Mouse (Mus musculus) CD4-positive helper T cell, adult 2 months (primary cell): ENCODE data around the gene Grpel1.

Experiments used
- DNase-seq: peaks from one replicate; pipeline ENCODE4 v3.0.0-alpha.2; 2012; ENCODE audit warnings: low read depth, missing footprints, low spot score

Gene Grpel1

DNA sequence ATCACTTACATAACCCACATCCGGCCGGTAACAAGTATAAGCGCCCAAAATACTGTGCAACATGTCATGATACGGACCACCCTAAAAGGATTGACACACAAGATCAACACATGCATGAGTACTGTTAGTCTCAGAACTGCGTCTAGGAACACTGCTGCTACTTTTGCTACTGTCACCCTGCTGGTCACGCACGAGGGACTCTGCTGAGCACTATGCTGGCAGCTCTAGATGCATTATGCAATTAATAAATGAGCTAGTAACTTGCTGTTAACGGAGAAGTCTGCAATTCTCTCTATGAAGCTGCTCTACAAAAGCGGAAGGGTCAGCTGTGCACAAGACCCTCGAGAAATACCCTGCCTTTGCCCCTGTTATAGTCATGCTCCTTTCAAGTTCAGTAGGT is 43.6 kb downstream of the Grpel1 start:
- no peak for DNase-seq

DNA sequence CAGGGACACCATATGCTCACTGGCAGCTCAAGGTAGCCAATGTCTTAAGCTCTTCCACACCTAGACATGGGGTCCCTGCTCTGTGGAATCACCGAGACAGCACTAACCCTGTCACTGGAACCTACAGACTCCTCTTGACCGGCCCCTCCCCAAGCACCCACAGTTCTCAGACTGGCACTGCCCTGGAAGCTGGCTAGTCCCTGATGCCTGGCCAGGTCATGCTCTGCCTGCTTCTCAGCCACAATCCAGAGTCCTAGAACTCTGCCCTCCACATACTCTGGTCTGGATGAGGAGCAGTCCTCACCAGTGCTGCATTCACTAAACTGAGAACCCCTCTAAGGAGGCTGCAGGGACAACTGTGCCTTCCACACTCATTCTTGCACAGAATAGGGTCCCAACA is 46.2 kb downstream of the Grpel1 start:
- no peak for DNase-seq

DNA sequence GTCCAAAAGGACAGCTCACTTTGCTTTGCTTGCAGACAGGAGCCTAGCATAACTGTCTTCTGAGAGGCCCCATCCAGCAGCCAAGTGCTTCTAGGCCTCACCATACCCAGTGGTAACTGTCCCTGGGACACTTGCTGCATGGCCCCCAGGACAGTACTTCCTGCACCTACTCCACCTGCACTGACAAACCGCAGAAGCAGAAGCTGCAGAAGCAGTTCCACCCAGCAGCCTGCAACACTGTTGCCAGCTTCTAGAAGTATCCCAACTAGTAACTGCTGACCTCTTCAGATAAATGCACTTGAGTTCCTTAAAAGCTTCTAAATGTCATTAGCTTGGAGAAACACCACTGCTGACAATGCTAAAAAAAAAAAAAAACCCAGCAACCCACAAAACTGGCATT is 50.3 kb downstream of the Grpel1 start:
- DNase-seq: no peak

DNA sequence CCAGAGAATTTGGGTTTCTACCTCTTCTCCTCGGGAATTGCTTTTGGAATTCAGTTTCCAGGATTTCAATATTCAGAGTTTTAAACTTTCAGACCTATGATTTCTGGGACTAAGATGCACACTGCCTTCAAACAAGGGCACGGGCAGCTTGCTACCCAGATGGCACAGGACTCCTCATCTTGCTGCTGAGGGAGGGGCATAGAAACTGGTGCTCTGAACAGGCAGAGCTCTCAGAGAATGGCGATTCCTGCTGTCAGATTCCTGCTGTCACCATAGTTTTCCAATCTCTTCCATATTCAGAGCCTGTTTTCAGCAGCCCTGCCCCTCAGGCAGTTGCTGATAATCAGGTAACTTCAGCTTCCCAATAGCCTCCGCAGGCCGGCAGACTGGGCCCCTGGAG is 50.8 kb downstream of the Grpel1 start:
- DNase-seq: no peak

DNA sequence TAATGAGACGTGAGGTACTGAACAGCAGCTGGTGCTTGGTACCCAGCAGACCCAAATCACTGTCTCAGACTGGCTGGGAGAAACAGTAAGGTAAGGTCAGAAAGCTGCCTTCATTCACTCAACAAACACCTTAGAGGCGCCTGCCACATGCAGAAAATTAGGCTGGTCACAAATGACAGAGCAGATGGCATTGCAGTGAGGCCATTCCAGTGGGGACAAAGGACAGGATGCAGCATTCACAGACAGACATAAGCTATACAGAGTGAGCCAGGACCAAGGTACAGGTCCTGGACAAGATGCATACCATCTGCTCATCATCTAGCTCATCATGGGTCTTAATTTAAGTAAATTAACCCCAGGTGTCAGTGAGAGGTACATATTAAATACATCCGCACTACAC is 52.8 kb downstream of the Grpel1 start:
- no peak for DNase-seq

DNA sequence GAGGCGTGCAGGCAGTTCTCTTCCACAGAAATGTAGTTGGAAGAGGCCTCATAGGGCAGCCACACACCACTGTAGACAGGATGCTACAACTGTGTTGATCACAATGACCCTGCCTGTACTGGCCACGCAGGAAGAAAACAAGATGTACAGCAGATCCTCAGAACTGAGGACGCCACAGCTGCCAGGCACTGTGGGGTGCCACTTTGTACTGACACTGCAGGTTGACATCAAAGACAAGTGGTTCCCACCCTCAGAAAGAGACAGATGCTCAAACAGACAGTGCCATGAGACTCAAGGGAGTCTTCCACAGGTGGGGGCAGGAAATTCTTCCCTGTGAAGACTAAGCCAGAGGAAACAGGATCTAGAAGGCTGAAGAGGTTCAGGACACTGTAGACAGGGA is 55.0 kb downstream of the Grpel1 start:
- DNase-seq: no peak

DNA sequence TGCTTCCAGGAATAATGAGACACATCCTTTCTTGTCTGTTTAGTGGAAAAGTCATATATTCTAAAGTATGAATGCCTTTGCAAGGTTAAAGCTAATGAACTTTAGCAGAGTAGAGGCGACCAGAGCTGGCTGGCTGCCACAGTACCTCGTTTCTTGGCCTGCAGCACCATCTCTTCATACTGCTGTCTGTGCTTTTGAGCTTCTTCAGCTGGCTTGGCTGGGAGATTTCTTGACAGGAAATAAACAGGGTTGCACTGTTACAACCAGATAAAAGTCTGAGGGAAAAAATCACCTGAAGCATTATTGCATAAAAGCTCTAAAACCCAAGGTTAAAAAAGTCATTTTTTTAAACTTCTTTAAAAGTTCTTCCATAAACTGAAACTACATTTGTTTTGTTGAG is 58.0 kb downstream of the Grpel1 start:
- no peak for DNase-seq

DNA sequence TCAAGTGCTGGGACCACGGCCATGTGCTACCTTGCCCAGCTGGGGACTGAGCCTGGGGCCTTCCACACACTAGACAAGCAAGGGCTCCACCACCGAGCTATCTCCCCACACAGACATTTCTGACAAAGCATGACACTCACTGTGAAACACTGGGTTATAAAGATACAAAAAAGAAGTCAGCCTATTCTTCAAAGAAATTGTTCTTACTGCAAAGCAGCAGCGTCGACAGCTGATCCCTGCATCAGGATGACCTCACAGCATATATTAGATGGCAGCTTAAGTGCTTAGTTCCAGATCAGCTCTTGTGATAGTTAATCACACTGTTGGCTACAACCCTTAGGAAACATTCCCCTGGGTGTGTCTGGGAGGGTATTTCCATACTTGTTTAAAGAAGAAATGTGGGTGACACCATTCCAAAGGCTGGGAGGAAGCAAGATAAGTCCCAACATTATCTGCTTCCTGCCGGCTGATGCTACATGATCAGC is 58.5 kb downstream of the Grpel1 start:
- DNase-seq: no peak
